Mouse (Mus musculus) left cerebral cortex, adult 9 months (tissue): ENCODE results near the gene Atp6v1c2.

Experiments used
- DNase-seq, 2 experiments: peaks; one replicate each; pipeline ENCODE4 v3.0.0; 2022; ENCODE audit warnings: low spot score in 2 of 2

Atp6v1c2 gene

GRCm38 (mm10) chr12:17329259-17329658, at the start of gene Atp6v1c2:
TSS of gene Atp6v1c2 (minus strand) at chr12:17329359.
- no peak for DNase-seq

GRCm38 (mm10) chr12:17376521-17376920, 47.4 kb upstream of the Atp6v1c2 start:
- no peak for DNase-seq

- no peak for DNase-seq
Observed at GRCm38 (mm10) chr12:17375243-17375642, 46.1 kb upstream of the Atp6v1c2 start.

GRCm38 (mm10) chr12:17373470-17373975, 44.4 kb upstream of the Atp6v1c2 start:
- peak in 1 of 2 experiments; percentile 22 for DNase-seq

- no peak for DNase-seq
Observed at GRCm38 (mm10) chr12:17372696-17373095, 43.5 kb upstream of the Atp6v1c2 start.

GRCm38 (mm10) chr12:17371589-17372235, 42.6 kb upstream of the Atp6v1c2 start:
- DNase-seq: no peak

- DNase-seq: no peak
Observed at GRCm38 (mm10) chr12:17369551-17370325, 40.6 kb upstream of the Atp6v1c2 start.

- DNase-seq: no peak
Observed at GRCm38 (mm10) chr12:17369111-17369510, 40.0 kb upstream of the Atp6v1c2 start.

- peak; percentile 37 to 49 for DNase-seq
Observed at GRCm38 (mm10) chr12:17366981-17367380, 37.8 kb upstream of the Atp6v1c2 start.

GRCm38 (mm10) chr12:17362316-17362715, 33.2 kb upstream of the Atp6v1c2 start:
- no peak for DNase-seq

- no peak for DNase-seq
Observed at GRCm38 (mm10) chr12:17360650-17361049, 31.5 kb upstream of the Atp6v1c2 start.

GRCm38 (mm10) chr12:17360104-17360503, 30.9 kb upstream of the Atp6v1c2 start:
- DNase-seq: no peak

GRCm38 (mm10) chr12:17358981-17359380, 29.8 kb upstream of the Atp6v1c2 start:
- peak in 1 of 2 experiments; percentile 35 for DNase-seq

- no peak for DNase-seq
Observed at GRCm38 (mm10) chr12:17357795-17358194, 28.6 kb upstream of the Atp6v1c2 start.

- no peak for DNase-seq
Observed at GRCm38 (mm10) chr12:17356853-17357252, 27.7 kb upstream of the Atp6v1c2 start.

- DNase-seq: no peak
Observed at GRCm38 (mm10) chr12:17350106-17350505, 20.9 kb upstream of the Atp6v1c2 start.

GRCm38 (mm10) chr12:17348048-17349036, 19.2 kb upstream of the Atp6v1c2 start, which contains the start of gene Nol10:
TSS of gene Nol10 (plus strand) at chr12:17348458.
- DNase-seq: peak; percentile 56 to 84

GRCm38 (mm10) chr12:17347327-17348047, 18.3 kb upstream of the Atp6v1c2 start:
- DNase-seq: no peak

GRCm38 (mm10) chr12:17339114-17339905, 10.2 kb upstream of the Atp6v1c2 start:
- no peak for DNase-seq

- DNase-seq: no peak
Observed at GRCm38 (mm10) chr12:17338338-17338737, 9.2 kb upstream of the Atp6v1c2 start.
